Mouse (Mus musculus): ENCODE measurements around the gene Palld.

The Palld gene

DNA sequence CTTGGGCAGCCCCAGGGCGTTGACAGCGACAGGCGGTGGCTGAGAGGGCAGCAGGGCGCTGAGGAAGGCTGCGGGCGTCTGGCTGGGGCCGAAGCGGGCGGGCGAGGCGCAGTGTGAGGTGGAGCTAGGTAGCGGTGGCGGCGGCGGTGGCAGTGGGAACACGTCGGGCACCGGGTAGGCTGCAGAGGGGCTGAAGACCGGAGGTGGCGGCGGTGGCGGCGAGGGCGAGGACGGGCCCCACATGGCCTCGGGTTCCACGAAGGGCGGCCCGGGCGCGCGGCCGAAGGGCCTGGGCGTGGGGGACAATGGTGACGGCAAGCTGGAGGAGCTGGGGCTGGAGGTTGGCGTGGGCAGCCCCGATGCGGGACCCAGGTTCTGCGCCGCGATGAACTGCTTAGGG, 352.9 kb downstream of the Palld start:
- DNase-seq = no peak

DNA sequence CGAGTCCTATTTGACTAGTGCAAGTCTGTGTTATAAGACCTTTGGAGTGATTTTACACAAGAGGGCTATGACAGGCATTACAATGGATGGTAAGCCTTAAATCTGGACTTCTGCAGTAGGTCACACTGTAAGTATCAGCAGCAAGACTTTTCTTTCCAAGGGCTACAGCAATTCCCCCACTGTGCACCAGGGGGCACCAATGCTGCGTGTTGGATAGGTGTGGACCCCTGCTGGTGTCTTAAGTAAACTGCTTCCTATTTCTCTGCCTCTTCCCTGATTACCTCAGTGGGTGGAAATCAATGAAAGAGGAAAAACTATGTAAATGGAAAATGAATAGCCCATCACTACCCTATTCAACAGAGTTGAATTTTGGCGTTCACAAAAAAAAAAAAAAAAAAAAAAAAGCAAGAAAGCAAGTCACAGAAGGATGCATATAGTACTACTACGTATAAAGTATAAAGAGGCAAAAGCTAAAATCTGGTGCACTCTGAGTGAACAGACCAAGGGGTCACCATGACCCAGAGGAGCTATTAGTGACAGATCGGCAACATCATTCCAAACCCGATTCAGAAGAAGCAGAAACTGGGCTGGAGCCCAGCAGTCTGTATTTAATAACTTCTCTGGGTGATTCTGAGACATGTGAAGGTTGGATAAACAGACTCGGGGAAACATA, 362.5 kb downstream of the Palld start:
- peak; percentile 91 for DNase-seq

DNA sequence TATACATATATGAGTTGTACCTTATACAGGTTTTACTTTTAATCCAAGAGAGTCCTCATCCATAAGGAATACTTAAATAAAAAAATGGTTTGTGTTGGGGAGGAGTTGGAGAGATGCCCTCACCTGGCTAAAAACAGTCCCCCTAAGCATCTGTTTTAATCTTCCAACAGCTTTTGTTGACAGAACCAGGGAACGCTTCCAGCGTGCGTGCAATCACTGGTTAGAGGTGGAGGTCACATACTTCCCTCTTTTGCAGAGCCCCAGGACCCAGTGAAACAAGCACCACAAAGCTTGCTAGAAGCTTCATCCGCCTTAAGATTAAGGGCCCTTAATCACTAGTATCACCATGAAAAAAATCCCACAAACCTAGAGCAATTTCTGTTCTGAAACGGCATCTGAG, 365.0 kb downstream of the Palld start:
- DNase-seq = peak; percentile 30

DNA sequence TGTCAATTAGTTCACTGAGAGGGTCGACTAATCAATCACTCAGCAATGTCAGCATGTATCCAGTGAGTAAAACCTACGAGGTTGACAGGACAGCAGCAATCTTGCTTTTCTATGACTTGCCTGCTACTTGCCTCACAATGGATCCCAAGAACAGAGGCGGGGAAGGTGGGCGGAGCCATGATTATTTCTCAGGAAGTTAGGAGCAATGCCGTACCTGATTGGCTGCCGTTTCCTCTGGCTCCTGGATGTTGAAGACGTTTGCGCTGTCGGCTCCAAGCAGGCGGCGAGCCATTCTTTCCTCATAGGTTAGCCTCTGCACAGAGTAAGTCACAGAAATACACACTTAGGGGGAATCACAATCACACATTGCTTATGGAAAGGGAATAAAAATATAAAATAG, 367.0 kb downstream of the Palld start:
- peak; percentile 25 for DNase-seq

DNA sequence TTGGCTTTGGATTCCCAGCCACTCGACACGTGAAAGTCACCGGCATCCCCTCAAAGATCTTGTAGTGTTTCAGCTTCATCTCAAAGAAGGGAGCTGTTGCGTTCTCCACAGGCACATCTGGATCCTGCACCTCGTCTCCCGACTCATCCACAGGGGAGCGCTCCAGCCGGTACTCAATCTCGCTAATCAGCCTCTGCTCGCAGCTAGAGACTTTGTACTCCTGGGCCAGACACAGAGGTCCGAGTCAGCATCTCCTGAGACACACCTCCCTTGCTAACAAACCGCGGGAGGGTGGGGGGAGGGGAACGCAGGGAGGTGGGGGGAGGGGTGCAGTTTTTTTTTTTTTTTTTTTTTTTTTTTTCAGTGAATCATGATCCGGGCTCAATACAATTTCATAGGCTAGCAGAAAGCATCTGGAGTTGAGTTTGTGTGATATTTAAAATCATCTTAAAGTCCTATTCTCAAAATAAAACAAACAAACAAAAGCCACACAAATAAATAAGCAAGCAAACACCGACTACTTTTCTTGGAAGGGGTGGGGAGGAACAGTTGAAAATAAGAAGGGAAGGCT, 369.0 kb downstream of the Palld start:
- DNase-seq = no peak

DNA sequence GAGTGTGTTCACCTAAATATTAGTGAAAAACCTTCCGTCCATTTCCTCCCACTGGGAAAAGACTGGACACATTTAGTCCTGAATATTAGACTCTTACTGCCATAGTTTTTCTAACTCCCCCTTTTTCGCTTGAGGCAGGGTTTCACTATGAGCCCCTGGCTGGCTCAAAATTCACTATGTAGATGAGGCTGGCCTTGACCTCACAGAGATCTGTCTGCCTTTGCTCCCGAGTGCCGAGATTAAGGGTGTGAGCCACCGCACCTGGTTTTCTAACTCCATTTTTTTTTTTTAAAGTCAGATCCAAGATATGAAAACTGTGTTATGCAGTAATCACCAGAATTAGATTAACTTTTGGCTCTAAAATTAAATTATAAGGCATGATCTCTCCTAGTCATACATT, 369.7 kb downstream of the Palld start:
- DNase-seq = no peak

DNA sequence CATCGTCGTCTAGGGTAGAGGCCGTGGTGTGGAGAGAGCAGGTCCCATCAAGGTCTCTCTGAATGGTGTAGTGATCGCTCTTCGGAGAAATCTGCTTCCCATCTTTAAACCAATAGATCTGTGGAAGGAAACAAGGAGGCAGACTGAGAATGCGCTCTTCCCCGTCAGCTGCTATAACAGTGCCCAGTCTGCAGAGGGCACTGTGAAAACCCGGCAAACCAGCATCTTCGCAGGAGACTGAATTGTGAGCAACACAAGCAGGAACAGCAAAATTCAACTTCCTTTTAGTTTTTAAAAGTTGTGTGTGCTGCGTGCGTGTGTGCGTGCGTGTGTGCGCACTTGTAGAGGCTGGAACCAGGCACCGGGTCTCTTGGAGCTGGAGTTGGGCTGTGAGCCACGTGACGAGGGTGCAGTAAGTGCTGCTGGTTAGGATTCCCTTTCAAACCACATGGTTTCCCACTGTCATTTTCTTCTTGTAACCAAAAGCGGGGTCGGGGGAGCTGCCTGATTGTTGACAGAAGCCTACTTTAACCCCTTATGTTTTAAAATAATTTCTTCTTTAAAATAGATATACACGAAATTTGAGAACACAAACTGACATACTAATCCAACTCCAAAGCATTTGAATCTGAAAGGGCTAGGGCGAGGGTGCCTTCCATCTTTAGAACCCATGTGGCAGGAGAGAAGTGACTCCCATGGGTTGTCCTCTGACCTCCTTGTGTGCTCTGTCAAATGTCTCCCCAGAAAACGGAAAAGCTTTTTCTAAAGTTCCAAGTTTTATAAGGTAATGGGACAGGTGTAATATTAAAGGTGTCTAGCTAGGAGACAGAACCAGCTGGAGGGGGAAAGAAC, 370.3 kb downstream of the Palld start:
- peak; percentile 34 for DNase-seq

DNA sequence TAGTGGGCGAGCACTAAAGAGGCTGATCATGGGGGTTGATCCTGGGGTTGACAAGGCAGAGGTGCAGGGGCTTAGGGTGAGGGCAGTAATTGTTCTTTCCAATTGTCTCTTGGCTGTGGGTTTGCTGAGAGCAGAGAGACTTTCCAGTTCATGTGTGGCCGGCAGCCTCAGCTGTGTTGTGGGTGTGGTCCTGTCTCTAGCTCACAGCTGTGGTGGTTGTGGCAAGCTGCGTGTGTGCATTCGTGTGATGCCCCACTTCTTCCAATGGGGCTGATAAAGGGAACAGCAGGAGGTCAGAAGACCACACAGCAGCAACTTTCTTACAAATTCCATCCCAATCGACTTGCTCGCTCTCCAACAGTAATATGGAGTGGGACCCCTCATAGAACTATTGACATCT, 373.8 kb downstream of the Palld start:
- DNase-seq = no peak

DNA sequence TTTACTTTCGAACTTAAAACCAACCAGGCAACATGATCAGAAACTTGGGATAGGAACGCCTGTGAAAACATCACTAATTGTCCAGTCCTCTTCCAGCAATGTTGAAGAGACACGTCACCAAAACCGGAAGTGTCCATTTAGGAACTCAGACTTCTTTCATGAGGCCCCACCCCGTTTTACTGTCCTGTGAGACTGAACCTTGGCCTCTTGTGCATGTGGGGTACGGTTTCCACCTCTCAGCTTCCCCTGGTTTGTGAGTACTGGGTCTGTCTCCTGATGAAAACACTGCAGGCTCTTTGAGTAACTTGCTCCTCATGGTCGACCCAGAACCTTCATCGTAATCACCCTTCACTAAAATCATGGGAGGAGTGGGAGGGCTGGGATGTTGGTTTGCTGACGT, 374.3 kb downstream of the Palld start:
- no peak for DNase-seq

DNA sequence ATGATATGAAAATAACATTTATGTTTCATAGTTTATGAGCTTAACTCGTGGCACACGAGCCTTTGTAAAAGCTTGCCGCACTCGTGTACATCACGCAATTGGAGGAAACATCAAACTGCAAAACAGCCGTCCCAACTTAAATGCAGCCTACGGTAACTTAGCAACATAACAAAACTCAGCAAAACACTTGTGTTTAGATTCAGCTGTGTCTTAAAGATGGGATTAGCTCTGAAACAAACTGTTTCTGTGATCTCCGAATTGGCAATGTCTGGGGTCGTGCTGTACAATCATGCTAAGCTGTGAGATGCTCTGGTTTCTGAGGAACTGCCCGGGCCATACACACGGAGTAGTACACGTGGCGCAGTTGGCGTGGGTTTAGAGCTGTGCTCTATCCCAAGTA, 375.5 kb downstream of the Palld start:
- no peak for DNase-seq

DNA sequence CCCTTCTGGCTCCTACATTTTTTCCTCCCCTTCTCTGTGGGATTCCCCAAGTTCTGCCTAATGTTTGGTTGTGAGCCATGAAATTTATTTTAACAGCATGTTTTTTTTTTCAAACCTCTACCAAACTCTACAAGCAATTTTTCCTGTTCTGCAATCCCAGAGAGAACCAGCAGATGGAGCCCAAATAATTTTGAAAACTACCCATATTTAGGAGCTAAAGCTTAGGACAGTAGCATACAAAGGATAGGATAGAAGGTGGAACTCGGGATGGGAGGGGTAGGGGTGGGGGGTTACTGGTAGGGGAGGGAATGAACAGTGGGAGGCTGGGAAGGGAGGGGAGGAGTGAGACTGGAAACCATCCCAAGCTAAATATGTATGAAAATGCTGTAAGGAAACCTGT, 380.4 kb downstream of the Palld start:
- peak; percentile 63 for DNase-seq

DNA sequence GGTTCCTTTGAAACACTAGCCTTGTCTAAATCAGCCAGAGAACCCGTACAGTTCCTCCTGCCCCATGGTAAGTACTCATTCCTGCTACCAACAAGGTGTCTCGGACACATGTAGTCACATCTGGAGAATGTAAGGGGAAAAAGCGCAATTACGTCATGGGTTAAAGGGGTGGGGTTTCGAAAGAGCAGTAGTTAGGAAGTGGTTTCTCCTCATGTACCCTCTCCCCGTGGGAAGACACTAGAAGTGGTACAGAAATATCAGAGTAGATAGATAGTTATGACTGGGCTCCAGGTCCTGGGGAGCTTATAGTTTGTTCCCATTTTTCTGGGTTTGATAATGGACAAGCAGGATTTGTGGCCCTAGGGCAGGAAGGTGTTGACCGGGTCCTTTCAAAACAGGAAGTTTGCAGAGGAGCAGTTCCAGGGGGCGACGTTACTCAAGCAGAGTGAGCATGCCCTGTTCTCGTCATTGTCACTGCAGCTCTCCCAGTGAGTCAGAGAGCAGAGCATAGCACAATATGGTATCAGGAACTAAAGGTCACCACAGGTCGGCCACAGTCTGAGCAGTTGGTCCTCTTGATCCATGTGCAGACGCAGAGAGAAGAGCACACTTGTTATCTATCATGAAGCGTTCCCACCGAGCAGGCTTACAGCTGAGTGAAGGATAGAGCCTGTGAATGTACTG, 384.8 kb downstream of the Palld start:
- DNase-seq = no peak

DNA sequence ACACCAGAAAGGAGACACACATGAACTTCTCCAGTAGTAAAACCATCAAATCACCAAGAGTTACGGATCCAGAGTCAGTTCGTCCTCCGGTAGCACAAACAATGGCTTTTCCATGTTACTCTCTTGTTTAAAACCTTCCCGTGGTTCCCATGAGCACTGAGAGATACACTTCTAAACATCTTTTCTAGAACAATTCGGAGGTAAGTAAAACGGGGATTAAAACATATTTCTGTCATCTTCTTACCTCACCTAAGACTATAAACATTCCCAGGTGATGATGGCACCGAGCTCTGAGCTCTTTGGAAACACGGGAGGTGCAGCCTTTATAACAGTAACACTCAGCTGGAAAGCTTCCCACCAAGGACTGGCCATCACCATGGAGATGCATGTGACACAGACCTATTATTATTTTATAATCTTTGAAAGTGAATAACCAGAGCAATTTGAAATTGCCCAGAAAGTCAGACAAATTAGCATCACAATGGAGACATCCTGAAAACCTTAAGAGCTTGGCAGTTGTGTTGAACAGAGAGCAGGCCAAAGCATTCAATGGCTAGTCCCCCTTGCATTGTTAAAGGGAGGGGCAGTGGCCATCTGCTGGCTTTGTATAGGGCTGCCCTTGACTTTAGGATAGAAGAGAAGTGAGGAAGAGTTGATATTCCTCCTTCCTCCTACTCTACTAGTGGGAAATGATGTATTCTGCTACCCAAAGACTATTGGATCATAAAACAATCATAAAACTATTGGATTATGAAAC, 385.6 kb downstream of the Palld start:
- no peak for DNase-seq

DNA sequence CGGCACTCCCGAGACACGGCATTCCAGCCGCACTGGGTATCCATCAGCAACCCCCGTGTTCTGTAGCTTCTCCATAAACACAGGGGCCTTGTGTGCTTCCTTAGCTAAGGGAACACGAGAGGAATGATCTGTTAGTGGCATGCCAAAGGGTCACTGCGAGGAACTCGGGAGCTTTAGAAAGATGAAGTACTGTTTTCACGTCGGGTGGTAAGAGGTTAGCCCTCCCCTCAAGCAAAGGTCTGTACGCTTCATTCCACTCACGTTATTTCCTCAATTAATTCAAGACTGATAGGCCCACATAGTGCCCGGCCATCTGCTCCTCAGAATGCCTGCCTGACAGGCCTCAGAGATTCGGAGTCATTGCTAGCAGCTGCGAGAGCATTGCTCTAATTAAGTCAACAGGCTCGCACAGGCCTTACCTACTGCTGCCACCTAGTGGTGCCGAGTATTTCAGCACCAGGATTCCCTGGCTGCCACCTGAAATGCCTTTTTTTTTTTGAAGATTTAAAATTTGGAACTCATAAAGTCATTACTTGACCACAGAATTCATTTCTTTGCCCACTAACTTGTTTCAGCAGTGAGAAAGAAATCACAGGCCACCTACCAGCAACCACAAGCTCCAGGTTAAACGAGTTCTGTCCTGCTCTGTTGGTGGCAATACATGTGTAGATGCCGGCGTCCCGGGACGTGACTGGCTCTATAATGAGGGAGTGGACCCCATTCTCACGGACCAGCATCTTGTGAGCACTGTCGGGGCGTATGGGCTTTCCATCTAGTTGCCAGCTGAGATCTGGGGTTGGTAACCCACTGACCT, 386.4 kb downstream of the Palld start:
- DNase-seq = peak; percentile 85

DNA sequence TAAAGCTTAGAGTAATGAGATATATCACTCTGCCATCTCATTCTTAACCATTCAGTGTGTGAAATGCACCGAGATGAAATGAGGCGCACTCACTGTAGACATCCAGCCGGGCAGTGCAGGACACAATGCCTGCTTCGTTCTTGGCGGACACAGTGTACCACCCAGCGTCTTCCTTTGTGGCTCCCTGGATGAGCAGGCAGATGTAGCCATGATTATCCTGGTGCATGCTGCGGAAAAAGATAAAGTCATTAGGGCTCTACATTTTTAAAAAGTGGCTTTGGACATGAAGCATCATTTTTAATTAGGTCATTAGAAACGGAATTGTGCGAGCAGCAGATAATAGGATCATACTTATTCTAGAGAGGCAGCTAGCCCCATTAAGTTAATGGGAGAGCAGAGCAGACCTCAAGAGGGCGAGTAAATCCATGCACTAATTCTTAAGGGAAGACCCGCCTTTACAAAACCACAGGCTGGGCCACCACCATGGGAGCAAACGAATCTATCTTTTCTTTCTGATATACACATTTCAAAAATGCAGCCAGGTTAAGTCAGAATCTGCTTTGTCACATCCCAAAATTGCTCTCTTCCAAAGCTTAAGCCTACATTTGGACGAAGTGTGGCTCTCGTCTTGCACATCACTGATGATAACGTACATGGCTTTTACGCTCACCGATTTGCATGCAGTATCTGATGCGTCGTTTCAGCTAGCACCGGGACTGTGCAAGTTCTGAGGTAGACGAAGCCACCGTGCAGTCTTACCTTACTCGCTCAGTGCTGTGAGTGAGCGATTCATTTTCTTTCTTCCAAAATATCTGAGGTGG, 387.2 kb downstream of the Palld start:
- DNase-seq = no peak

DNA sequence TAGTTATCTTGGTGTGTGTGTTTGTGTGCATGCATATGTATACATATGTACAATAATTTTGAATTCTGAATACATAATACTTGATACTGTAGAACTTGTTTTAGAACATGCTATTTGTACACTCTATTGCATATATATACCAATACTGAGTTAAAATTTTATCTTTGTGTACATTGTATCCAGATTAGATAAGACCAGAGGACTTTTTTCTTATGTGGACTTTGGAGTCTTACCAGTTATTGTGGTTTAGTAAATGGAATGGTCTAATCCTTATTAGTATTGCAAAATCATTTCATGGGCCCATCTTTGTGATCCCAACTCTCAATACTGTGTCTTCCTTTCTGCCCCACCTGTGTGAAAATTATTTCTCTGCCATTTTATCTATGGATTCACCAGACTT, 400.2 kb downstream of the Palld start:
- DNase-seq = no peak

DNA sequence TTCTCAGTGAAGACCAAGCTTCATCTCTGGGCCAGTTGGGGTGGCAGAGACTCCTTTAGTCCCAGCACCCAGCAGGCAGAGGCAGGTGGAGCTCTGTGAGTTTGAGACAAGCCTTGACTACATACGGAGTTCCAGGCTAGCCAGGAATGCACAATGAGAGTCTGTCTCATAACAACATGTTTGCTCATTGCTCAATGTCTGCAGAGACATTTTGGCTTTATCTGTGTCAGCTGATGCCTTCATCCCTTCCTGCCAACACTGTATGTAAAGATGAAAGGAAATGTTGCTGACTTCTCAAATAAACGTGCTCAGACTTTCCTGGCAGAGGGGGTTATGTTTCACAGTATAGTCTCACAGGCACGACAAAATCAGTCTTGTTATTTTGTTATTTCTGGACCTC, 401.6 kb downstream of the Palld start:
- no peak for DNase-seq

DNA sequence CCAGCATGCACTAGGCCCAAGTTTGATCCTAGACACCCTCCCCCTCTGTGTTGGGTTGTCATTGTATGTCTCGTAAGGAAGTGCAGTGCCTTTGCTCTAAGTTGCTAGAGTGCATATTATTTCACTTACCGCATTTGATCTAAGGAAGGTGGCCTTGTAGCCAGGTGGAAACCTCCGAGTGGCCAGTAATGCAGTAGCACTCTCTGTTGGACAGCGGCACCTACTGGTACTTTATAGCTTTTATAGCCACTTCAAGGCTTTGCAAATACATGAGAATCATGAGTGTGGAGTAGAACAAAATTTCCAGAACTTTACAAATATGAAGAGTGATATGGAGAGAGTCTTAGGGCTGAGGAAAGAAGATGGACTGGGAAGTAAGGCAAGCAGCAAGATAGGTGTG, 403.5 kb downstream of the Palld start:
- DNase-seq = peak; percentile 55

DNA sequence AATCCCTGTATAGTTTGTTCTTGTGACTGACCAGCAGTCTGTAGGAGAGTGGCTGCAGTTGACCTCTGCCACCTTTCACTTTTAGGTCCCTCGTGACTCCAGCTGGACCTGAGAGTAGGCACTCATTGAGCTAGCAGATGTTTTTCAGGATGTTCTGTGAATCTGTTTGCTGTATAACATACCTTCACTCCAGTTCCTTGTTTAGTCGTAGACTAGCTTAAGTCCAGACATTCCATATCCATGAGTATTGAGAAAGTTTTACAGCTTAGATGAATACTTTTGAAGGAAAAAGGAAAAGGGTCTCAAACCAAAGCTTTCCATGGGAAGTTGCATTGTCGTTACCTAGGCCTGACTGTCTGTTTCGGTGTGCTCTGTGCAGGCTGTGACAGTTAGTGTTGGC, 405.4 kb downstream of the Palld start:
- DNase-seq = no peak

DNA sequence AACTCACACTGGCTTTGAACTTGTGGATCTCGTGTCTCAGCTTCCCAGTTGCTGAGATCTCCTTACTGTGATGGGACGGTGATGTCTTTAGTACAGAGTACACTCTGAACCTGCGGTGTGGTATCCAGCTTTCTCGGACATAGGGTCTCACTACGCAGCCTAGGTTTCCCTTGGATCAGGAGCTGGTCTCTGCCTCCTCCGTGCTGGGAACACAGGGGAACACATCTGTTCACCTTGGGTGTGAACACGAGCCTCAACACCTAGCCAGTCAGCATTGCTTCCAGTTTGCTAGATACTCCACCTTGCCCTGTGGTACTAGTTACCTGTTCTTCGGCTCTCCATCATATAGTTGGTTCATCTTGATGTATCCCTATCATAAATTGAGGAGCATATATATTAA, 413.9 kb downstream of the Palld start:
- DNase-seq = no peak

DNA sequence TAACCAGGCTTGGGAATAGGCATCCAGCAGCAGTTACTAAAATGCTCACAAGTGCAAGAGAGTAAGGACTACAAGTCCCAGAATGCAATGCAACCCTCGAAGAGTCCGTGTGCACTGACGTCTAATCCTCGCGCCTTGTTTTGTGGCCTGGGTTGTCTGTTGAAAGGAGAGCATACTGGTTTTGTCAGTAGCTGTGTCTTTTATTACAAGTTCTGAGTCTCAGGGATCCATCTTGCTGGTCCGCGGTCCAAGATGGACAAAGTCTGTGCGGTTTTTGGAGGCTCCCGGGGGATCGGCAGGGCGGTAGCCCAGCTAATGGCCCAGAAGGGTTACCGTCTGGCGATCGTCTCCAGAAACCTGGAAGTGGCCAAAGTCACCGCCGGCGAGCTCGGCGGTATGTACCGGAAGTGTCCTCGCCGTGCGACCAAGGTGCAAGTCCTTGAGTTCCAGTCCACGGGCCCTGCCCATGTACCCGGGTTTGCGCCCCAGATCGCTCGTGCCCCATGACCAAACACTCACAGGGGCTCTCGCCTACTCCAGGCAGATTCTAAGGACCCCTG, 414.8 kb downstream of the Palld start, which contains the start of gene Cbr4:
Gene Cbr4 (plus strand): TSS at position 138 of the 560 bp plus-strand sequence.
- peak; percentile 94 for DNase-seq
